Mouse (Mus musculus) brain, embryonic 14.5 days (tissue): Measurements from ENCODE around the gene Slc39a11.

Source experiments
- CTCF ChIP-seq: fragments of 200-500 bp; IDR thresholded peaks from 2 replicates; pipeline ENCODE4 v1.5.1; 2012; ENCODE audit warnings: inconsistent platforms, mild to moderate bottlenecking, moderate library complexity, borderline replicate concordance; ENCODE audit not compliant: insufficient read depth, insufficient read length; ENCODE audit errors: extremely low read depth
- POLR2A ChIP-seq: fragments of 200-500 bp; IDR thresholded peaks from 2 replicates; pipeline ENCODE4 v1.6.1; 2012; ENCODE audit warnings: mild to moderate bottlenecking, inconsistent platforms, borderline replicate concordance; ENCODE audit not compliant: poor library complexity, insufficient read depth, insufficient read length, severe bottlenecking; ENCODE audit errors: extremely low read depth

DNA sequence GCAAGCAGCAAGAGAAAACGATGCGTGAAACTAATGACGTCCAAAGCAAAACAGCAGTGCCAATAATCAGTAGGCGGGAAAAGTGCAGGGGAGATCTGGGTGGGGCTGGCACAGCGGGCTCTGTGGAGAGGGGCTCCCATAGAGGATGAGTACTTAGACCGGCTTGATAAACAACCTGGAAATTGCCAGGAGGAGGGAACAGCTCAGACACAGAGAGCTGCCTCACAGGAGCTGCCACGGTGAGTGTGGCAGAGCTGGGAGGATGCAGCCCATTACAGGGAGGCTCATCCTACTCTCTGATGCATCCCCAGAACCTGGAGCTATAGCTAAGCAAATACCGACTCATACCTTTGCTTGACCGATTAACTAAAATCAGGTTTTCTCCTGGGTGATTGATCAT, 224.0 kb downstream of the Slc39a11 start:
- TF ChIP-seq POLR2A: no peak
- no peak for TF ChIP-seq CTCF
